Mouse (Mus musculus): ENCODE measurements around the gene Gpr152.

The Gpr152 gene

GRCm38 (mm10) chr19:4171393-4172290 lies 32.1 kb downstream of the Gpr152 start:
- no peak for DNase-seq (ENCODE audit: low spot score in 2 of 2)

DNA sequence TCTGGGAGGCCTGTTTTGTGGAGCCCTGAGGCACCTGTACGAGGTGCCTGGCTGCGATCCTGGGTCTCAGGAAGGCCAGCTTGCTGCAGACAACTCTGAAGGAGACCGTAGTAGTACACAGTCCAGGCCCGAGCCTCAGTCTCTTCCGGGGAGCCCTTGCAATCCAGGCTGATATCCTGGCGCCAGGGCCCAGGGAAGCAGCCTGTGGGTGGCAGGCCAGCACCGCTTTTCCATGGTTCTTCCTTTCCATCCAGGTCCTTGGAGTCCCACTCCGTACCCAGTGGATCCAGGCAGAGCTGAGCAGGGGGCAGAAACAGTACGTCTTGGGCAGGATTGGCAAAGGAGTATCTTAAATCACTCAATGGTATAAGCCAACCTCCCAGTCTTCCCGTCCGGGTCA lies 33.3 kb downstream of the Gpr152 start:
- no peak for DNase-seq (ENCODE audit: low spot score in 2 of 2)

GRCm38 (mm10) chr19:4175368-4175947 lies 35.9 kb downstream of the Gpr152 start, which contains the start of gene Carns1:
Carns1 (minus strand) TSS chr19:4175479.
- no peak for DNase-seq (ENCODE audit: low spot score in 2 of 2)

GRCm38 (mm10) chr19:4180411-4180810 lies 40.8 kb downstream of the Gpr152 start:
- DNase-seq (ENCODE audit: low spot score in 2 of 2) = no peak

DNA sequence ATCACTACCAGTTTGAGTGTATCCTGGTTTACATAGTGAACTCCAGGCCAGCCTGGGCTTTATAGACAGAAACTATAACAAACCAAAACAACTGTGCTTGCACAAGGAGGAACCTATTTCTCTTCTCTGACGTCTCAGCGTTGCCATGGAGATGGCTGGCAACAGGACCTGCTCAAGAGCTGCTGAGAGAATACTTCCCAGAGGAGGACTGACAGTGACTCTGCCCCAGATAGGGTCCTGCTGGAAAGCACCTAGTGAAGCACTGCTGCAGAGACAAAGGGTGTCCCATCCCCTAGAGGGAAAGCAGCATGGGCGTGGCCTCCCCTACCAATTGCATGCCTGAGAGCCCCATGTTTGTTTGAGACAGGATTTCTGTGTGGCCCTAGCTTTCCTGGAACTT lies 42.3 kb downstream of the Gpr152 start:
- peak; percentile 92 to 95 for DNase-seq (ENCODE audit: low spot score in 2 of 2)

DNA sequence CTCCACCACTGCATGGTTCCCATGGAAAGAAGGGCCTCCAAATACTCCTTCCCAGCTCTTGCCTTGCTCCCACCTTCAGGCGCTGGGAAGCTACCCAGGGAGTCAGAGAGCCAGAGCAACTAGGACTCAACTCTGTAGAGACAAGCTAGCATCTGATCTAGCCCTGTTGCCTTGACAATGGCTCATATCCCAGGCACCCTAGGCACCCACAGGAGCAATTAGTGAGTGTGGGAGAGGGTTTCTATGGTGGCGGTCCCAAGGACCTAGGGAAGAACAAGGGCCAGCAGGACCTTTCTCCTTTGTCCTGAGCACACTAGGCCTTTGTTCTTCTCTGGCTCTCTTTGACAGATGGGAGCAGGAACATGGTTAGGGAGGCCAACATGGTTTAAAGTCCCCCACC lies 44.1 kb downstream of the Gpr152 start:
- no peak for DNase-seq (ENCODE audit: low spot score in 2 of 2)

- no peak for DNase-seq (ENCODE audit: low spot score in 2 of 2)
Observed at GRCm38 (mm10) chr19:4184976-4185975, 45.7 kb downstream of the Gpr152 start.

- DNase-seq (ENCODE audit: low spot score in 2 of 2) = no peak
Observed at GRCm38 (mm10) chr19:4187303-4187702, 47.7 kb downstream of the Gpr152 start.

DNA sequence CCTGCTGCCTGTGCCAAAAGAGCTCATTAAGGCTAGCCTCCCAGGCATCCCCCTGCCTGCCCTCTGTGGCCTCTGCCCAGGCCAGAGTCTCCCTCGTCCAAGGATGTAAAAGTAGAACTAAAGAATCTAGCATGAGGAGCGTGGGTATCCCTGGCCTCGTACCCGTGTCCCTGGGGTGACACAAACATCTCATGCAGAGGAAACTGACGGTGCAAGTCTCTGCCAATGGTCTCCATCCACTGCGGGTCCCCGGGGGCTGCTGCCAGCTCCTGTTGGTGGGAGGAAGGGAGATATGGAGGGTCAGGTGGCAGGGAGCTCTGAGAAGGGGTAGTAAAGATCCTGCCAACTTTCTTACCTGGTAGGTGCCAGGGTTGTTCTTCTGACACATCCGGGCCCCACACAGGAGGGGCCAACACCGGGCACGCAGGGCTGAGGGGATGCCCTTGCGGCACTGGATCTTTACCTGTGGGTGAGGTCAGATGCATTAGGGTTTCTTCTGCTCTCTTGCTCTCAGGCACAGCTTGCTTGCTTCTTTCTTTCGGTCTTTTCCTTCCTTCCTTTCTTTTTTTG lies 49.5 kb downstream of the Gpr152 start:
- DNase-seq (ENCODE audit: low spot score in 2 of 2) = no peak

- no peak for DNase-seq (ENCODE audit: low spot score in 2 of 2)
Observed at GRCm38 (mm10) chr19:4190831-4191334, 51.3 kb downstream of the Gpr152 start, which contains the start of gene Tbc1d10c. Tbc1d10c (minus strand) TSS chr19:4191284.

- DNase-seq (ENCODE audit: low spot score in 2 of 2) = peak; percentile 93 to 95
Observed at GRCm38 (mm10) chr19:4191528-4192250, 52.1 kb downstream of the Gpr152 start, which contains the start of gene Ppp1ca. Ppp1ca (plus strand) TSS chr19:4192065.

GRCm38 (mm10) chr19:4192251-4192985 lies 52.8 kb downstream of the Gpr152 start:
- DNase-seq (ENCODE audit: low spot score in 2 of 2) = no peak

- no peak for DNase-seq (ENCODE audit: low spot score in 2 of 2)
Observed at GRCm38 (mm10) chr19:4193129-4193528, 53.5 kb downstream of the Gpr152 start.

DNA sequence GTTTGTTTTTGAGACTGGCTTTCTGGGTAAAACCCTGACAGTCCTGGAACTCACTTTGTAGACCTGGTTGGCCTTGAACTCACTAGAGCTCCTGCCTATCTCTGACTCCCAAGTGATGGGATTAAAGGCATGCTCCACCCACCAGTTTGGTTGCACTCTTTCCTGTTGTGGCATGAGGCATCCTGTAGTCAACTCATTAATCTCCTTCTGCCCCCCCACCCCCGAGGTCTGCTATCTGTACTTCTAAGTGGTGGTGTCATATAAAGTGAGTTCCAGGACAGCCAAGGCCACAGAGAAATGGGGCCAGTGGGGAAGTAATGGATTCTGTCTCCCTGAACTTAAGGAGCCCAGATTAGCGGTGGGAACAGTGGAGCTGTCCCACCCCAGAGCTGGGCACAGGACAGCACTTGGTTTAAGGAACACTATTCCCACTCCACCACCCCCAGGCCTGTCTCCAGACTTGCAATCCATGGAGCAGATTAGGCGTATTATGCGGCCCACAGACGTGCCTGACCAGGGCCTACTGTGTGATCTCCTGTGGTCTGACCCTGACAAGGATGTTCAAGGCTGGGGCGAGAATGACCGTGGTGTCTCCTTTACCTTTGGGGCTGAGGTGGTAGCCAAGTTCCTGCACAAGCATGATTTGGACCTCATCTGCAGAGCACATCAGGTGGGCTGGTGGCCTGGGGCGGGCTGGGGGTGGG lies 54.6 kb downstream of the Gpr152 start:
- no peak for DNase-seq (ENCODE audit: low spot score in 2 of 2)

- DNase-seq (ENCODE audit: low spot score in 2 of 2) = no peak
Observed at GRCm38 (mm10) chr19:4194776-4195650, 55.4 kb downstream of the Gpr152 start.
